Mouse (Mus musculus) thymus, postnatal 36 days (tissue): ENCODE measurements around the gene Guca2b.

Source experiments
- DNase-seq, 2 experiments: peaks; one replicate each; pipeline ENCODE4 v3.0.0; 2022; ENCODE audit warnings: mixed read lengths in 2 of 2

The Guca2b gene

DNA sequence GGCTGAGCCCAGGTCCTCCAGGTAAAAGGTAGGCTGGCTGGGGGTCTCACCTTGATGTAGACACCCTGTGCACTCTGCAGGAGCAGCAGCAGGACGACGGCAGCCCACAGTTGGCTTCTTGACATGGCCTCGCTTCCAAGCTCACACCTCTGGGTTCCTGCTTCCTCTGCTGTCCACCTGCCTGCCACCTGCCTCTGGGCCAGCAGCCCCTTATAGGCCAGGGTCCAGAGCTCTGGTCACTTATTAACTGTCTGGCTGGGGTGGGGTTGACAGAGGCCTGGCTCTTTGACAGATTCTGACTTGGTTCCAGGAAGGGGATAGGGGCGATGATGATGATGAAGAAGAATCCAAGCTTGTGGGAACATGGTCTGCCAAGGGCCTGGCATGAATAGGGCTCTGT lies at the start of gene Guca2b:
Guca2b (minus strand) TSS at position 224 of the 400 bp plus-strand sequence.
- no peak for DNase-seq

DNA sequence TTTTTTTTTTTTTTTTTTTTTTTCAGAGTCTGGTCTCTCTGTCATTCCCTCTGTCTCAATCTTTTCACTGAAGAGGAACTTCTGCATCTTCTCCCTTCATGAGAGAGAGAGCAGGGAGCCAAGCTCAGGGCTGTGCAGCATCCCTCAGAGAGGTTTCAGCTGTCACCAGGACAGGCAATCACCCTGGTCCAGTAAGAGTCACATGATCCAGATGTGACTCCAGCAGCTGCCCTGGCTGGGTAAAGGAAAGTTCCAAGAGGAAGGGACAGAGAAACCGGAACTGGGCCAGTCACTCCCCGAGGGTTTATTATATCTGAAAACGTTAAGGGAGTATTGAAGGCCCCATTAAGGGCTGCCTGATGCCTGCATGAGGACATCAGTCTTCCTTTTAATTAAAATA lies 49.0 kb upstream of the Guca2b start:
- DNase-seq = no peak

DNA sequence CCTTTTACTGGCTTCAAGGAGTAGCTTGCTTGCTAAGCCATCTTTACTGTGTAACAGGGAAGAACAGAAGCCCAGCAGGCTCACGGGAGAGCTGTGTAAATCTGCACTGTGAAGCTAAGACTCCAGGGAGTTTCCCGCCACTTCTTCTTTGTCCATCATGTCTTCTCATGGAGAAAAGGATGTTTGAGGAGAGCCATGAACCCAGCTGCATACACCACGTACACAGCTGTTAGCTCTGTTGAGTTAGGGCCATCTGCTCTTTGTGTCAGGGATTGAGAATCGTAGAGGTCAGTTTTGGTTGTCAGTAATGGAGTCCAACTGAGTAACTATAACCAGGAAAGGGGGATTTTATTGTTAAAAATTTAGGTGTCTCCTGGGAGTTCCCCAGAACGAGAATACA lies 48.6 kb upstream of the Guca2b start:
- DNase-seq = no peak

DNA sequence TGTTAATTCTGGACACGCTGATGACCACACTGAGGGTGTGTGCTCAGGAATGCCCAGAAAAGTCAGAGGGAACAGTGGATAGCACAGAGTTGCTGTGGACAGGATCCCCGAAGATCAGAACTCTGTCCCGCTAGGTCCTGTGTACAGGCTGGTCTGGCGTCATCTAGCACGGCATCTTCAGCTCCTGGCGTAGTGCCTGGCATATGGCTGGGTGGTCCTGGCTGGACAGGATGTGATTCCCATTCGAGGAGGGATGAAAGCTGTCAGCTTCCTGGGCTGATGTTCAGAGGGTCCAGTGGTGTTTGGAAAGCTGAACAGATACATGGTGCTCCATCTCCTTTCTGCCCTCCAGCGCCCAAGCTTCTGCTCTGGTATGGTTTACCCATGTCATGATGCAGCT lies 45.2 kb upstream of the Guca2b start:
- DNase-seq = no peak

DNA sequence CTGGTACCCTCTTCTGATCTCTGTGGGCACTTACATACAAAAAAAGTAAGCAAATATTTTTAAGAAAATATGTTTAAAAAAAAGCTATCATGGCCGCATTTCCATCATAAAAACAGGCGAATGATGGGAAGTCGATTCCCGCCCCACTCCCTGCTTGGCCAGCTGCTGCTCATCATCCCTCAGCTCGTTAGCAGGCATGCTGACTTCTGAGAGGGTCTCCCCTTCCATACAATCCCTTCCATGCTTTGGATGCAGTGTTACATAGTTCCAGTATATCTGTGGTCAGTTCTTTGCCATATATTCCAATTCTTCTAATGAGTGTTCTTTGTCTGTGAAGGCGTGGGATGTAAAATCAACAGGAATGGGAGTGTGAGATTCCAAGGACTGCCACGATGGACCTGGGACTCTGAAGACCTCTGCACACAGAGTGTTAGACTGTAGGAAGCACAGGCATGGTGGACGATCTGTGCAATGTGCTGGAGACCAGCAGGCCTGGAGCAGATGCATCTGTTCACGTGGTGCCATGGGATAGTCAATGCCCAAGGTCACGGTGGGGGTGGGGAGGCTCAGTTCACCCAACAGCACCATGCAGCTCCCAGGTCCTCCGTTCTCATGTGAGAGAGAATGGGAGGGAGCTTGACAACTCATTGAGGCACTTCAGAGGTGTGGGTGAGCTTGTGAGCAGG lies 42.7 kb upstream of the Guca2b start:
- DNase-seq = no peak

DNA sequence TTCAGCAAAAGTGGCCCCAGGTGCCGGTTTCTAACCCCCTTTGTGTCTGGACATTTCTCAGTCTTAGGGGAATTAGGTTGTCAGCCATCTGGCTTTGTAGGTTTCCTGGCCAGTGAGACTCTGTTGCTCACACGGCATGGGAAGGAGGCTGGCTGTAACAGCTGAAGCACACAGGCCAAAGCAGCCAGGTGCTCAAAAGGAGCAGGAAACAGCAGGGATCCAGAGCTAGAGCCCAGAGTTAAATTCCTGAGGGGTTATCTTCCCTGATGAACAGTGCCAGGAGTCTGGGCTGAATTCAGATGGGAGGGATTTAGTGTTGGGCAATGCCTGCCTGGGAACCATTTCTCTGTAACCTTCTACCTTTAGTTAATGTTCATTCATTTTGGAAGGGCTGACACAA lies 39.6 kb upstream of the Guca2b start:
- DNase-seq = no peak

DNA sequence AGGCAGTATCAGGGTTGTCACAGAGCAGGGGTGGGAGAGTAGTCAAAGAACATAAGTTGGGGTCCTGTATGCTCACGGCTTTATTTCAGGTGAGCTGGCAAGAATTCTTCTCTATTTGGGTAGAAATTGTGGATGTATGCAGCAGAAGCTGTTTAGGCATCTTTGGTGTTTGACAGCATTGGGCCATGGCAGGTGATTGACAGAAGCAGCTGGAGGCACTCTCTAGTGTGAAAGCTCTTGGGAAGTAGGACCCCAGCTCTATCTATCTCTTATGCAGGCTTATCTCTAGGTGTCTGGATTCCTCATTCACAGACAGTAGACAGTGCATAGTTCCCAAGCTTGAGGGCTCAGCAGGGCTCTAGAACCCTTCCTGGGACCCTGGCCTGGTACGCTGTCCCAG lies 27.0 kb upstream of the Guca2b start:
- no peak for DNase-seq

DNA sequence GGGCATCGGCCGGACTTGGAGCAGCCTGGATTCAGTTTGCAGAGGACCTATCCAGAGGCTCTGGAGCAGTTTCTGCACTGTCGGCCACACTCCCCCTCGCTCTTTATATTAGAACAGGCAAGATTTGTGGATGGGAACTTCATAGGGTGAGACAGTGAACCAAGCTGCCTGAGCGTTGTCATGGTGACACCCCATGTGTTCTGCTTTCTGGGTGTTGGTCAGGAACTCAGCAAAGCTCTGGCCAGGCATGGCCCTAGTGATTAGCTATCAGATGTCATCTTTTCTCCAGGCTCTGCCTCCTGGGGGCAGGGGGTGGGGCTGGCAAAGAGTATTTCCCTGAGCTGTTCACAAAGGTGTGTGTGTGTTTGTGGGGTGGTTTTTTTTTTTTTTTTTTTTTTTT lies 23.8 kb upstream of the Guca2b start:
- no peak for DNase-seq

DNA sequence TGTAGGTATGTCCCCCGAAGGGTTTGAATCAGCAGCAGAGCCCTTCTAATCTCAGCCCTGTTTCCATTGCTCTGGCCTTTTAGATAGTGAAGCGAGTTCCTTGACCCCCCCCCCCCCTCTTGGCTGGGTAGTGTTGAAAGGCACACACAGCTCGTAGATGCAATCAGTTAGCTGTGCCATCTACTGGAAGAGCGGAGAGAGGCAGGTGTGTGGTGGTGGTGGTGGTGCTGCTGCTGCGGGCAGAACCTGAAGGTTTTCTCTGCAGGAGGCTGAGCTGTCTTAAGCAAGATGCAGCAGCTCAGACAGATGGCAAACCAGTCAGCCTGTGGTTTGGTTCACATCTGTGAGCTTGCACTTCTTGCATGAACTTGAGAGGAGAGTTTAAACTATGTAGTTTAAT lies 13.9 kb upstream of the Guca2b start:
- DNase-seq = peak; percentile 77 to 87

DNA sequence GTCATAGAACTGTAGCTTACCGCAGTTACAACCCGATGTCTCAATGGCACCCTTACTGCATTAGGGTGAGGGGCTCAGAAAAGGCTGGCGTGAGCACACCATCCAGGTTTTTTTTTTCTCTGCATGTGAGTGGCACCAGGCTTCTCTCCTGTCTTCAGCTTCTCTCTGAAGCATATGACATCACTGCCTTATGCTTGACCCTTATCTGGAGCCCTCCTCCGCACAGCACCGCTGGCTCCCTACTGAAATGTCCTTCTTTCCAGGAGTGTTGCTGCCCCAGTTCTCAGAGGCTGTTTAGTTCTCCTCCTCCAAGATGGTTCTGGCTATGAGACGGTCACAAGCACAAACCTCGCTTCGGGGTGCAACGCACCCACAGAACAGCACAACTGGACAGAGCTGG lies 12.4 kb upstream of the Guca2b start:
- DNase-seq = no peak

DNA sequence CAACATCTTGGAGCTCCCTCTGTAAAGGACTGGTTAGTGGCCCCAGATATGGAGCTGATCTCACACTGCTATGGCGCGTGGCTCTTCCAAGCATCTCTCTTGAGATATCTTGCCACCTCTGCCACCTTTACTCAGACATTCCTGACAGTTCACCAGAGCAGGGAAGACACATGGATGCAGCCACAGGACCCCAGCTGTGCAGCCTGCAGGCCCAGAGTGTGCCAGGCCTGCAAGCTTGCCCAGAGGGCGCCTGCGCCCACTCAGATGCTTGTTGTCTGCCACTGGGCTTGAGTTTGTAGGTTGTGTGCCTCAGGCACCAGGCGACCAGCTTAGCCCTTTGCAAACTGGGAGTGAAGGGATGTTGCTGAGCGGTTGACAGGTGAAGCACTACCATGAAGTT lies 12.0 kb upstream of the Guca2b start:
- DNase-seq = peak; percentile 14 to 36

DNA sequence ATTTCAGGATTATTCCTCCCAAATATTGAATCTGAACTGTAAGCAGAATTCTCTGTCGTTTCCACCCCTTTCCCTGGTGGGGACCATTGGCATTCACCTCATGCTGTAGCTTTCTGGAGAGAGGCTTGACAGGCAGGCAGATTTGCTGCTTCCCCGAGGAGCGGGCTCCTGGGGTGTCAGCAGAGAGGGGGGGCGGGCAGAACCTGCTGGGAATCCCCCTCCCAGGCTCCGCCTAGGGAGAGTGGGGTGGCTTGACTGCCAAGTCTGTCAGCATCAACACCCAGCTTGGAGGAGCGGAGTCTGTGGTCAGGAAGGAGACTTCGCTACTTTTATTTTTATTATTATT lies 11.4 kb upstream of the Guca2b start:
- peak in 1 of 2 experiments; percentile 38 for DNase-seq

DNA sequence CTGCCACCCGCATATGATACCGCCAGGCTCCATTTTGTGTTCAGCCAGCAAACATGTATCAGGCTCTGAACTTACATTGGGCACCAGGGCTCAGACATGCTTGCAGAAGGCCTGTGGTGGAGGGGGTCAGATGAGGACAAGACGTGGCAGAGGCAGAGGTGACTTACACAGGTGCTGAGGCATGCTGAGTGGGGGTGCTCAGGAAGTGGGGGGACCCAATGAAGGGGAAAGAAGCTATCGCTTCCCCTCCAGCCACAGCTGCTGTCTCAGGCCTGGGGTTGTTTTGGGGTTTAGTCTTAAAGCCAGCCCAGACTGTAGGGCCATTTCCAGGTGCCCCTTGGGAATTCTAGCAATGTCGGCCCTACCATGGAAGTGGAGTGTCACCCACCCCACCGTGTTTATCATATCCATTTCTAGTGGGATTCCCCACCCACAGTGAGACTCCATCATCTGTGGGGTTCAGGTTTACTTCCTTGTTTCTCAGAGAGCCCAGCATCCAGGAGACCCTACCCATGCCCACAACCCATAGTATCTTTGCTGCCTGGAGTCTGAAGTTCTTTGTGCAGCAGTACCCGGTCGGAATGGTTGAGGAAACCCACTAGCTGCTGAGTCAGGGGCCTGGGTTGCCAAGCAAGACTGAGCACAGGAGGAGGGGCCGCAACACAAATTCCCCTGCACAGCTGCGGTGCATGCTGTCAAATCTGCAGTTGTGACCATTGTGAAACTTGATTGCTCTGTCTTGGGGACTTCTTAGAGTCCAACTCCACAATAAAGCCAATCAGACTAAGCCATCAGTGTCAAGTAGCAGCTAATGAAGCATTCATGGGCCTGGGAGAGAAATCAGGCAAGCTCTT lies 10.8 kb upstream of the Guca2b start:
- DNase-seq = peak; percentile 74 to 86

DNA sequence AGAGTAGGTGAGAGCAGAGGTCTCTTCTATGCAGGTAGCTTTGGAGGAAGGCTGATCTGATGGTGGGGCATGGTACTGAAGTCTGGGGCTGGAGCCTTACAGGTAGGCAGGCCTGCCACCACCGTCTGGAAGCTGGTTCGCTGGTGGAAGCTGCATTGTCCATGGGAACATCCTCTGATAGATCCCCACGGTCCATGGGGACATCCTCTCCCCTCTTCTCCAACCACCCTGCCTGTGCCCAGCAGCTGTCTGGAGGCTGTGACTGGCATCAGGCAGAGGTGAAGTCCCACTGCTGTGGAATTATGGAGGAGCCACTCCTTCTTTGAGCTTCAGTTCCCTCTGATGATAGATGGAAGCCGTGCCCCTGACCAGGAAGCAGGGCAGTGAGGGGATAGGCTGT lies 9.8 kb upstream of the Guca2b start:
- DNase-seq = no peak

DNA sequence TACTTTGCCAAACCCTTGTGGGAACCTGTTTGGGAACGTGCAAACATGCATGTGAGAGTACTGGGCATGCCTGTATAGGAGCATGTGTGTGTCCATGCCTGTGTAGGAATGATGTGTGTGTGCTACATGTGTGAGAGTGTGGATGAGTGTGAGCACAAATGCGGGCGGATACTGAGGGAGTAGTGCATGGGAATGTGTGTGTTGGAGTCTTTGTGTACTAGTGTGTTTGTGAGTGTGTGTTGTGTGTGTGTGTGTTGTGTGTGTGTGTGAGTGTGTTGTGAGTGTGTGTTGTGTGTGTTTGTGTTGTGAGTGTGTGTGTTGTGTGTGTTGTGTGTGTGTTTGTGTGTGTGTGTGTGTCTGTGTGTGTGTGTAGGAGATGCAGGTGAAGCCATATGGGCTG lies 9.4 kb upstream of the Guca2b start:
- DNase-seq = no peak

DNA sequence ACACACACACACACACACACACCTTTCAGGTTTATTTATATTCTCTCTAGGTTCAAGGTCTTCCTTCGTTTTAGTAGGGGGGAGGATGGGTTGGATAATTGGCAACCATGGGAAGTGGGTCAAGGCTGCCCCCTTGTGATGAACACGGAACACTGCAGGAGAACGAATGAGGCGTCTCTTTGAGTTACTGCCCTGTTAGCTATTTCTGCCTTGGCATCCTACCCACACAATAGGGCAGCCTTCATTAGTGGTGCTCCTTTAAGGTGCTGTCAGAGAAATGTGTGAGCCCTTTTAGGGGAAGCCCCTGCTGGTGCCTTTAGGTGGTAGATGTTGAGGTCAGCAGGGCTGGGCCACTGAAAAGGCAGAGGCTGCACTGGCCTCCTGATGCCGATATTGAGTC lies 8.7 kb upstream of the Guca2b start:
- peak; percentile 30 to 32 for DNase-seq

DNA sequence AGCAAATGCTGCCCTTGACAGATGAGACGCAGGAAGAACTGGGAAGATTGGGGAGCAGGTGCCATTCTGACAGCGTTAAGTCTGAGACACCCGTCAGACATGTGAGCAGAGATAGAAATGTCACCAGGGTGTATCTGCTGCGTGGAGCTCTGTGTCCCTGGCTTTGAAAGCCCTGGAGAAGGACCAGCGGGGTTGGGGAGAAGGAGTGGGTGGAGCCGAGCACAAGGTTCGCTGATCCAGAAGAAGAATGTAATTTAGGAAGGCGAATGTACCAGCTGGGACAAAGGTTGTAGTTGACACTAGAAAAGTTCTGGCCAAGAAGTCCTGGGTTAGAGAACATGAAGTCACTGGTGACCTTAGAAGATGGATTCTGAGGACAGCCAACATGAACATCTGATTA lies 7.4 kb upstream of the Guca2b start:
- DNase-seq = no peak

DNA sequence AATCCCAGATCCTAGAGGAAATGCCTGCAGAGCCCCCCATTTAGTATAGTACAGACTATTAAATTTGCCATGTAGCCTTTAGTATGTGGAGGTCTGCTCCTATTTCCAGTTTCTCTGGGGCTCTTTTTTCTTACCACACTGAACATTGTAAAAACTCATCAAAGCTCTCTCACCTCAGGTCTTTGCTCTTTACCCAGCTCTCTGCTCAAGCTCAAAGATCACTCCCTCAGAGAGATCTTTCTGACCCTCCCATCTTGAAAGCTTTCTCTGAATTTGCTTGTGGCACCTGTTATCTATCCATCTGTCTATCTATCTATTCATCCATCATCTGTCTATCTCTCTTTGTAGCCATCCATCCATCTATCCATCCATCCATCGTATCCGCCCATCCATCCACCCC lies 6.4 kb upstream of the Guca2b start:
- DNase-seq = no peak

DNA sequence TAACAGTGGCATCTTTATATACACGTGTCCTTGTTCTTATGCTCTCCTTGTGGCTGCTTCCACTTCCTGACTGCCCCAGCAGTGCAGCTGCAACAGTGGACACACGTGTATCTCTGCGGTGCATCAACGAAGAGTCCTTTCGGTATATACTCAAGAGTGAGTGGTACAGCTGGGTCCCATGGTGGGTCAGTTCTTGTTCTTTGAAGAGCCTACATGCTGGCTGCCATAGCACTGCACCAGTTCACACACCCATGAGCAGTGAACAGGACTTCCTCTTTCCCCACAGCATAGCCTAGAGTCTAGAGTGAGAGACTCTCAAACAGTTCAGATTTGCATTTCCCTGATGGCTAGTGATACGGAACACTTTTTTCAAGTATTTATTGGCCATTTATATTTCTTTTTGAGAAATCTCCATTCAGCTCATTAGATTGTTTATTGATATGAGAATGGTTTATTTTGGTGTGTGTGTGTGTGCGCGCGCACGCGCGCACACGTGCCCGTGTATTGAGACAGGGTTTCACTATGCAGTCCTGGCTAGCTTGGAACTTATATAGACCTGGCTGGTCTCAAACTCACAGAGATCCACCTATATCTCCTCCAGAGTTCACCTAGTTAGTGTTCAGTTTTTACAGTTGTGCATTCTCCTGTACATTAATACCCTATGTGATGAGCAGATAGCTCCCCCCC lies 4.8 kb upstream of the Guca2b start:
- no peak for DNase-seq

DNA sequence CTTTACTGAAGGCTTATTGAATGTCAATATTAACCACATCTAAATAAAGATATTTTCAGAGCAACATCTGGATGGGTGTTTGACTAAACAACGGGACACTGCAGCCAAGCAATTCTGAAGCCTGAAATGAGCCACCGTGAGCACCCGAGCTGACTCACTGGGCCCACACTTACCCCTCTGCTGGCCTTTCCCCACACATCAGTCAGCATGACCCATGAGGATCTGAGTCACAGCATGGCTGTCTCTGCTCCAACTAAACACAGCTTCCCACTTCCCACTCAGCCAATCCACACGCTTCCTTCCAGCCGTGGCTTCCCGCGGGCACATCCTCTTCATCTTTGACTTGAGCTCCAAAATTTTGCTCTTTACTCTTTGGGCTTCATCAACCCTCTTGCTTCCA lies 4.2 kb upstream of the Guca2b start:
- no peak for DNase-seq

DNA sequence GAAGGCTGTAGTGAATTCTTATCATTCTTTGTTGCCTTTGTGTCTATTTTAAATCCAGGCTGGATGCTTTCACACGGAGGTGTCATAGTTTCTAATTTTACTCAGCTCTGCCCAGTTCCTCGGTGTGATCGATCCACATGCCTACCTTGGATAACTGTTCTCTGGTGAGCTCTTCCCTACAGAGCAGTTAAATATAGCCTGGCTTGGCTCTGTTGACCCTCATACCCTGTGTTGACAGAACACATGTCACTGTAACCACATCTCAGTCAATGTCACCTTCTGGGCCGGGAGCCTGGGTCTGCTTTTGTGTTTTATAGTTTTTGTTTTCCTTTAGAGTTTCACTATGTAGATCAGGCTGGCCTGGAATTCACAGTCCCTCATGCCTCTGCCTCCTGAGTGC lies 3.4 kb upstream of the Guca2b start:
- DNase-seq = no peak

DNA sequence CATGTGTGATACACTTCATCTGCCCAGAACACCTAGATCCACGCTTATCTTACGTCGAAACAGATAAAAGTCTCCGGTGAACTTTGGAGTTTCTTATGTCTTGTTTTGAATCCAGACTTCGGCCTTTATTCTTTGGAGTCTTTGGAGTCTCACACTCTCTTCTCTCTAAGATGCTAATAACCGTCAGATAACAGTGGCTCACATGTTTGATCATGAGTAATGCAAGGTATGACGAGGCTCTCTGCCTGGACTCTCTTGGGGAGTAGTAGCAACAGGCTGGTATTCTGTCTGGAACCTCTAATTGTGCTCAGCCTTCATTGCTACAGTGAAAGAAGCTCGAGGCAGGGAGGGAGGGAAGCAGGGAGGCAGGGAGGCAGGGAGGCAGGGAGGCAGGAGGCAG lies 1.3 kb upstream of the Guca2b start:
- DNase-seq = no peak

DNA sequence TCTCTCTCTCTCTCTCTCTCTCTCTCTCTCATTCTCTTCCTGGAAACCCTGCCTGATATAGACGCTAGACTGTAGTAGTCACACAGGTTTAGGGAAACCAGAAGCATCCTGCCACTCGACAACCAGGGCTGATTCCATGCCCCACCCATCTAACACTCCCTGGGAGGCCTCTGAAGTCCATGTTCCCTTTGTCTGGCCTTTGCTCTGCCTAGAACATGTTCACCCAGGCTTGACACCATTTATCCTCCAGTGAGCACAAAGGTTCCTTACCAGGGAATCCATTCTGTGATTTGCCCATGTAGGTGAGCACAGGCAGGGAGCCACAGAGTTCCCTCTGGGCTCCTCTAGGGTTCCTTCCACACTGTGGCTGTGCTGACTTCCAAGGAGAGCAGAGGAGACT lies 508 bp downstream of the Guca2b start:
- DNase-seq = no peak

DNA sequence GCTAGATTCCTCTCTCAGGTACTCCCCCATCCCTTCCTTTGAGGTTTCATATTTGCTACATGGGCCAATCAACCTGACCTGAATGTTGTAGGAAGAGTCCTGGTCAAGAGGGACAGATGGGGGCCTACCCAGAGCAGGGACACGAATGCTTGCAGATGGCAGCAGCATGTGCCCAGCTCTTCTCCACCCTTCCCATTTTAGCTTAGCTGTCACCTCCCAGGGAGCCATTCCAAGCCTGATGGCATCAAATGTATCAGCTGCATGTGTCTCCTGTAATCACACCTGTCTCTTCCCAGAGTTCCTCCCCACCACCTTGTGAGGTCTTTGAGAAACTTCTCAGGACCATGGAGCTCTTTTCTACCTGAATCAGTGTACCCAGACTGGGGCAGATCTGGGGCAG lies 1.7 kb downstream of the Guca2b start:
- no peak for DNase-seq
